Mouse (Mus musculus): ENCODE results near the gene Ifna6. TPM values are rescaled to one million over a fixed set of nuclear protein-coding genes. Genes with fewer than 3 reads are reported as not detected.

Gene Ifna6
- polyA plus RNA-seq (2017; shearing (Covaris generic)), result not detected

DNA sequence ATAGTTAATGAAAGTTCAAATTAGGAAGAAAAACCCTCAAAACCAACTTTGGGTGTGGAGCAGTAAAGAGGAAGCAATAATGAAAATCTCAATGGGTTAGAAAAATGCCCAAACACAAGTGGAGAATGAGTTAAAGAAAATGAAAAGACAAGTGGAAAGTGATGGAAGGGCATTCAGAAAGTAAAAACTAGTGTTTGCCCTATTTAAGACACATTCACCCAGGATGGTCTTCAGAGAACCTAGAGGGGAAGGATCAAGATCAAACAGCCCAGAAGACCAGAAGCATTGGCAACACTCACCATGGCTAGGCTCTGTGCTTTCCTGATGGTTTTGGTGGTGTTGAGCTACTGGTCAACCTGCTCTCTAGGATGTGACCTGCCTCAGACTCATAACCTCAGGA lies at the start of gene Ifna6:
TSS of gene Ifna6 (plus strand) at position 301 of the 400 bp plus-strand sequence.

GRCm38 (mm10) chr4:88779550-88779949 lies 47.7 kb upstream of the Ifna6 start, which contains the start of gene Gm13272:
Gm13272 (plus strand) TSS chr4:88779850.

GRCm38 (mm10) chr4:88781831-88782230 lies 45.4 kb upstream of the Ifna6 start, which contains the start of gene Ifnz:
Ifnz (plus strand) TSS chr4:88782131.

DNA sequence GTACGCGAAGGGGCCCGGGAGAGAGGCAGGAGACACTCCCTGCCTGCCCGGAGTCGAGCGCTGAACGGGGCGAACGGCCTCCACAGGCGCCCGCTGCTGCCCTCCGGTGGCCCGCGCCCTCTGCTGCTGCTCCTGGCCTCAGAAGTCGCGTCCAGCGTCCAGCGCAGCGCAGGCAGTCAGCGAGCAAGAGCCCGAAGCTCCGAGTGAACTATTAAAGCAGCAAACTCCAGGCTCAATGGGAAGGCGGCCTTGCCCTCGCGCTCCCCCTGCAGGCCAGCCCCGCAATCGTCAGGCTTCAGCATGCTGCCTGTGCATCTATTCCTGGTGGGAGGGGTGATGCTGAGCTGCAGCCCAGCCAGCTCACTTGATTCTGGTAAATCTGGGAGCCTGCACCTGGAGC lies 41.8 kb upstream of the Ifna6 start, which contains the start of gene Gm13276:
TSS of gene Gm13276 (plus strand) at position 301 of the 400 bp plus-strand sequence.

GRCm38 (mm10) chr4:88788402-88788801 lies 38.8 kb upstream of the Ifna6 start, which contains the start of gene Gm13277:
Gm13277 (plus strand) TSS chr4:88788632.

GRCm38 (mm10) chr4:88791250-88791649 lies 36.0 kb upstream of the Ifna6 start, which contains the start of gene Gm13278:
Gm13278 (plus strand) TSS chr4:88791550.

DNA sequence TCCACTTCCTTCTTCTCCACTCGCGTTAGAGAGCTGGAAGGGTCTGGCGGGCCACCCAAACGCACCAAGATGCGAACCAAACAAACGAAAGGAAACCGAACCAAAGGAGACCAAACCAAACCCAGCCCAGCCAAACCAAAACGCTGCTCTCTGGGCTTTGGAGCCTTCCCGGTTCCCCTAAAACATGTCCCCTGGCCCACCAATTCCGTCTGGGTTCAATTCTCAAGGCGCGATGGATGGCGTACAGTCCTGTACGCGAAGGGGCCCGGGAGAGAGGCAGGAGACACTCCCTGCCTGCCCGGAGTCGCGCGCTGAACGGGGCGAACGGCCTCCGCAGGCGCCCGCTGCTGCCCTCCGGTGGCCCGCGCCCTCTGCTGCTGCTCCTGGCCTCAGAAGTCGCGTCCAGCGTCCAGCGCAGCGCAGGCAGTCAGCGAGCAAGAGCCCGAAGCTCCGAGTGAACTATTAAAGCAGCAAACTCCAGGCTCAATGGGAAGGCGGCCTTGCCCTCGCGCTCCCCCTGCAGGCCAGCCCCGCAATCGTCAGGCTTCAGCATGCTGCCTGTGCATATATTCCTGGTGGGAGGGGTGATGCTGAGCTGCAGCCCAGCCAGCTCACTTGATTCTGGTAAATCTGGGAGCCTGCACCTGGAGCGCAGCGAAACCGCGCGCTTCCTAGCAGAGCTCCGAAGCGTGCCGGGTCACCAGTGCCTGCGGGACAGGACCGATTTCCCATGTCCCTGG lies 33.1 kb upstream of the Ifna6 start, which contains the start of gene Gm13275:
TSS of gene Gm13275 (plus strand) at position 552 of the 740 bp plus-strand sequence.

DNA sequence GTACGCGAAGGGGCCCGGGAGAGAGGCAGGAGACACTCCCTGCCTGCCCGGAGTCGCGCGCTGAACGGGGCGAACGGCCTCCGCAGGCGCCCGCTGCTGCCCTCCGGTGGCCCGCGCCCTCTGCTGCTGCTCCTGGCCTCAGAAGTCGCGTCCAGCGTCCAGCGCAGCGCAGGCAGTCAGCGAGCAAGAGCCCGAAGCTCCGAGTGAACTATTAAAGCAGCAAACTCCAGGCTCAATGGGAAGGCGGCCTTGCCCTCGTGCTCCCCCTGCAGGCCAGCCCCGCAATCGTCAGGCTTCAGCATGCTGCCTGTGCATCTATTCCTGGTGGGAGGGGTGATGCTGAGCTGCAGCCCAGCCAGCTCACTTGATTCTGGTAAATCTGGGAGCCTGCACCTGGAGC lies 30.1 kb upstream of the Ifna6 start, which contains the start of gene Gm13279:
TSS of gene Gm13279 (plus strand) at position 301 of the 400 bp plus-strand sequence.

DNA sequence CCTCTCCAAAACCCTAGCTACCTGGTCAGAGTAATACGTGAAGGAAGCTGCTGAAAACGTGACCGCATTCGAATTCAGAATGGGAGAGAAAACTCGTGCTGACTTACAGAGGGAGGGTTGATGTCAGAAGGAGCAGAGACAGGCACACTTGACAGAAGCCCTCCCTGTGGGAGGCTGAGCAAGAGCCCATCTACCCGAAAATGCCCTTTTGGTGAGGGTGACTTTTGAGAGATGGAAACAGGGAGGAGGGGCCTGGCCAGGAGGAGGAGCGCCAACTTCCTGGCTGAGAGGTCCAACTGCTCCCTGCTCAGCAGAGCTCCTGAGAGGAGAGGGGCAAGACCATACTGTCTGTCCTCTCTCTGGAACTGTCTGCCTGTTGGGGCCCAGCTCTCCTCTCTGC lies 27.9 kb upstream of the Ifna6 start, which contains the start of gene Gm13285:
TSS of gene Gm13285 (plus strand) at position 301 of the 400 bp plus-strand sequence.

DNA sequence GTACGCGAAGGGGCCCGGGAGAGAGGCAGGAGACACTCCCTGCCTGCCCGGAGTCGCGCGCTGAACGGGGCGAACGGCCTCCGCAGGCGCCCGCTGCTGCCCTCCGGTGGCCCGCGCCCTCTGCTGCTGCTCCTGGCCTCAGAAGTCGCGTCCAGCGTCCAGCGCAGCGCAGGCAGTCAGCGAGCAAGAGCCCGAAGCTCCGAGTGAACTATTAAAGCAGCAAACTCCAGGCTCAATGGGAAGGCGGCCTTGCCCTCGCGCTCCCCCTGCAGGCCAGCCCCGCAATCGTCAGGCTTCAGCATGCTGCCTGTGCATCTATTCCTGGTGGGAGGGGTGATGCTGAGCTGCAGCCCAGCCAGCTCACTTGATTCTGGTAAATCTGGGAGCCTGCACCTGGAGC lies 24.3 kb upstream of the Ifna6 start, which contains the start of gene Gm13287:
TSS of gene Gm13287 (plus strand) at position 301 of the 400 bp plus-strand sequence.

DNA sequence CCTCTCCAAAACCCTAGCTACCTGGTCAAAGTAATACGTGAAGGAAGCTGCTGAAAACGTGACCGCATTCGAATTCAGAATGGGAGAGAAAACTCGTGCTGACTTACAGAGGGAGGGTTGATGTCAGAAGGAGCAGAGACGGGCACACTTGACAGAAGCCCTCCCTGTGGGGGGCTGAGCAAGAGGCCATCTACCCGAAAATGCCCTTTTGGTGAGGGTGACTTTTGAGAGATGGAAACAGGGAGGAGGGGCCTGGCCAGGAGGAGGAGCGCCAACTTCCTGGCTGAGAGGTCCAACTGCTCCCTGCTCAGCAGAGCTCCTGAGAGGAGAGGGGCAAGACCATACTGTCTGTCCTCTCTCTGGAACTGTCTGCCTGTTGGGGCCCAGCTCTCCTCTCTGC lies 22.0 kb upstream of the Ifna6 start, which contains the start of gene Gm13288:
TSS of gene Gm13288 (plus strand) at position 301 of the 400 bp plus-strand sequence.

DNA sequence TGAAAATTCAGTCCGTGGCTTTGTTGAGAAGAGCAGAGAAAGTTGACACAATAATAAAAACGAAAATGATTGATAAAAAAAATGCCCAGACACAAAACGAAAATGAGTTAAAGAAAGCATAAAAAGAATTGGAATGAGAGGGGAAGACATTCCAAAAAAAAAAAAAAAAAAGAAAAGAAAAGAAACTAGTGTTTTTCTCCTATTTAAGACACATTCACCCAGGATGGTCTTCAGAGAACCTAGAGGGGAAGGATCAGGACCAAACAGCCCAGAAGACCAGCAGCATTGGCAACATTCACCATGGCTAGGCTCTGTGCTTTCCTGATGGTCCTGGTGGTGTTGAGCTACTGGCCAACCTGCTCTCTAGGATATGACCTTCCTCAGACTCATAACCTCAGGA lies 11.3 kb upstream of the Ifna6 start, which contains the start of gene Ifna7:
TSS of gene Ifna7 (plus strand) at position 301 of the 400 bp plus-strand sequence.

GRCm38 (mm10) chr4:88819659-88820058 lies 7.6 kb upstream of the Ifna6 start, which contains the start of gene Ifna11:
Ifna11 (plus strand) TSS chr4:88819959.

DNA sequence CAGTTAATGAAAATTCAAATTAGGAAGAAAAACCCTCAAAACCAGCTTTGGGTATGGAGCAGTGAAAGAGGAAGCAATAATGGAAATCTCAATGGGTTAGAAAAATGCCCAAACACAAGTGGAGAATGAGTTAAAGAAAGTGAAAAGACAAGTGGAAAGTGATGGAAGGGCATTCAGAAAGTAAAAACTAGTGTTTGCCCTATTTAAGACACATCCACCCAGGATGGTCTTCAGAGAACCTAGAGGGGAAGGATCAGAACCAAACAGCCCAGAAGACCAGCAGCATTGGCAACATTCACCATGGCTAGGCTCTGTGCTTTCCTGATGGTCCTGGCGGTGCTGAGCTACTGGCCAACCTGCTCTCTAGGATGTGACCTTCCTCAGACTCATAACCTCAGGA lies 8.0 kb downstream of the Ifna6 start, which contains the start of gene Ifna5:
TSS of gene Ifna5 (plus strand) at position 301 of the 400 bp plus-strand sequence.

GRCm38 (mm10) chr4:88841438-88841911 lies 14.3 kb downstream of the Ifna6 start, which contains the start of gene Ifna4:
Ifna4 (plus strand) TSS chr4:88841861.

DNA sequence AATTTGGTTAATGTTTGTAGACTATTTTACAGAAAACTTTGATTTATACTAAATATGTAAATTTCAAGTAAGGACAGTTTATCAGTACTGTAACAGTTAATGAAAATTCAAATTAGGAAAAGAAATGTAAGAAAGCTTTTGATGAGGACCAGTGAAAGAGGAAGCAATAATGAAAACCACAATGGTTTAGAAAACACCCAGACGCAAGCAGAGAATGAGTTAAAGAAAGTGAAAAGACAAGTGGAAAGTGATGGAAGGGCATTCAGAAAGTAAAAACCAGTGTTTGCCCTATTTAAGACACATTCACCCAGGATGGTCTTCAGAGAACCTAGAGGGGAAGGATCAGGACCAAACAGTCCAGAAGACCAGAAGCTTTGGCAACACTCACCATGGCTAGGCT lies 22.5 kb downstream of the Ifna6 start, which contains the start of gene Ifna1:
TSS of gene Ifna1 (plus strand) at position 390 of the 400 bp plus-strand sequence.

Other genes starting within 250 kb of the Ifna6 start
- gene Ifna9, start 235.0 kb upstream of the Ifna6 start, polyA plus RNA-seq (2017; shearing (Covaris generic)), result not detected
- gene Ifna12, start 224.0 kb upstream of the Ifna6 start, polyA plus RNA-seq (2017; shearing (Covaris generic)), result not detected
- gene C87499, start 193.0 kb upstream of the Ifna6 start, polyA plus RNA-seq (2017; shearing (Covaris generic)), result not detected
- gene Ifna13, start 183.0 kb upstream of the Ifna6 start, polyA plus RNA-seq (2017; shearing (Covaris generic)), result not detected
- not detected for gene Ifna16, start 150.5 kb upstream of the Ifna6 start, polyA plus RNA-seq (2017; shearing (Covaris generic))
- gene Ifna2, start 143.5 kb upstream of the Ifna6 start, polyA plus RNA-seq (2017; shearing (Covaris generic)), result not detected
- gene Ifnab, start 136.1 kb upstream of the Ifna6 start, polyA plus RNA-seq (2017; shearing (Covaris generic)), result not detected
- gene Gm26566, start 105.6 kb upstream of the Ifna6 start, polyA plus RNA-seq (2017; shearing (Covaris generic)), result not detected
- 13.5 TPM for gene Klhl9, start 105.0 kb upstream of the Ifna6 start, polyA plus RNA-seq (2017; shearing (Covaris generic))
- not detected for gene Gm13271, start 72.5 kb upstream of the Ifna6 start, polyA plus RNA-seq (2017; shearing (Covaris generic))
- gene Gm13283, start 67.3 kb upstream of the Ifna6 start, polyA plus RNA-seq (2017; shearing (Covaris generic)), result not detected
- gene Gm13290, start 53.6 kb upstream of the Ifna6 start, polyA plus RNA-seq (2017; shearing (Covaris generic)), result not detected
- gene Gm13289, start 50.5 kb upstream of the Ifna6 start, polyA plus RNA-seq (2017; shearing (Covaris generic)), result not detected
- not detected for gene Gm13272, start 47.6 kb upstream of the Ifna6 start, polyA plus RNA-seq (2017; shearing (Covaris generic))
- 0.32 TPM for gene Ifnz, start 45.3 kb upstream of the Ifna6 start, polyA plus RNA-seq (2017; shearing (Covaris generic))
- not detected for gene Gm13276, start 41.7 kb upstream of the Ifna6 start, polyA plus RNA-seq (2017; shearing (Covaris generic))
- not detected for gene Gm13277, start 38.8 kb upstream of the Ifna6 start, polyA plus RNA-seq (2017; shearing (Covaris generic))
- not detected for gene Gm13278, start 35.9 kb upstream of the Ifna6 start, polyA plus RNA-seq (2017; shearing (Covaris generic))
- not detected for gene Gm13275, start 32.9 kb upstream of the Ifna6 start, polyA plus RNA-seq (2017; shearing (Covaris generic))
- not detected for gene Gm13279, start 30.0 kb upstream of the Ifna6 start, polyA plus RNA-seq (2017; shearing (Covaris generic))
- 0.76 TPM for gene Gm13285, start 27.8 kb upstream of the Ifna6 start, polyA plus RNA-seq (2017; shearing (Covaris generic))
- not detected for gene Gm13287, start 24.2 kb upstream of the Ifna6 start, polyA plus RNA-seq (2017; shearing (Covaris generic))
- not detected for gene Gm13288, start 21.9 kb upstream of the Ifna6 start, polyA plus RNA-seq (2017; shearing (Covaris generic))
- gene Ifna7, start 11.2 kb upstream of the Ifna6 start, polyA plus RNA-seq (2017; shearing (Covaris generic)), result not detected
- gene Ifna11, start 7.5 kb upstream of the Ifna6 start, polyA plus RNA-seq (2017; shearing (Covaris generic)), result not detected
- gene Ifna5, start 8.1 kb downstream of the Ifna6 start, polyA plus RNA-seq (2017; shearing (Covaris generic)), result not detected
- gene Ifna4, start 14.4 kb downstream of the Ifna6 start, polyA plus RNA-seq (2017; shearing (Covaris generic)), result not detected
- gene Ifna1, start 22.7 kb downstream of the Ifna6 start, polyA plus RNA-seq (2017; shearing (Covaris generic)), result not detected
- gene Ifne, start 52.8 kb downstream of the Ifna6 start, polyA plus RNA-seq (2017; shearing (Covaris generic)), result not detected